Mouse (Mus musculus): ENCODE measurements at regions not wholly inside any gene's neighbourhood (a gene's known extent, or its start where the extent isn't known, plus 50 kb on each side); places are given as distances from the start of the nearest gene placed in this dataset.

- no peak overlapping the region for H3K27ac ChIP-seq
- peak overlapping the region; percentile 19; the same call in 1 of the 2 replicates for H3K4me3 ChIP-seq (replicated peaks)
- H3K27me3 ChIP-seq: peaks cover 4% of the 10 kb centered on the region; the same call in 1 of the 2 replicates
- H3K4me2 ChIP-seq: peak overlapping the region; percentile 55
- no peaks in the 10 kb centered on the region for H3K9me3 ChIP-seq (replicated peaks)
- ATAC-seq (ENCODE audit: low read depth): no peak
- no peak overlapping the region for H3K9ac ChIP-seq
- WGBS (ENCODE audit: insufficient replicate concordance): 12% methylated on average over 13 of the region's 13 CpGs
- no peaks in the 10 kb centered on the region for H3K36me3 ChIP-seq
- no peaks in the 10 kb centered on the region for H3K4me1 ChIP-seq (replicated peaks)
- no peak for DNase-seq
These were observed 2512.8 kb upstream of the 5930422O12Rik start for GRCm38 (mm10) chr8:30915601-30916171.

- no peak overlapping the region for H3K27ac ChIP-seq
- 6% methylated on average over 12 of the region's 12 CpGs for WGBS (ENCODE audit: insufficient replicate concordance)
- no peak for DNase-seq
These were observed 2512.2 kb upstream of the 5930422O12Rik start for GRCm38 (mm10) chr8:30916184-30916751.

GRCm38 (mm10) chr8:30921451-30921850 lies 2507.1 kb upstream of the 5930422O12Rik start:
- Histone ChIP-seq H3K9ac (no peak overlapping the region), H3K27me3 (no peaks in the 10 kb centered on the region), H3K27ac (no peak overlapping the region), H3K9me3 (replicated peaks) (no peaks in the 10 kb centered on the region), H3K4me1 (replicated peaks) (no peaks in the 10 kb centered on the region), H3K4me3 (replicated peaks) (no peak overlapping the region), H3K36me3 (no peaks in the 10 kb centered on the region), H3K4me2 (no peak overlapping the region)
- ATAC-seq (ENCODE audit: low read depth) (no peak), DNase-seq (no peak)
- WGBS (ENCODE audit: insufficient replicate concordance): 79% methylated on average over 12 of the region's 12 CpGs

More at GRCm38 (mm10) chr8:30916184-30916751, 2512.2 kb upstream of the 5930422O12Rik start:
- ATAC-seq (ENCODE audit: low read depth): no peak
- H3K27me3 ChIP-seq: peaks cover 4% of the 10 kb centered on the region; the same call in 1 of the 2 replicates
- no peaks in the 10 kb centered on the region for H3K36me3 ChIP-seq
- no peak overlapping the region for H3K9ac ChIP-seq
- H3K4me1 ChIP-seq (replicated peaks): no peaks in the 10 kb centered on the region
- peak overlapping the region; percentile 19; the same call in 1 of the 2 replicates for H3K4me3 ChIP-seq (replicated peaks)
- H3K9me3 ChIP-seq (replicated peaks): no peaks in the 10 kb centered on the region
- peak overlapping the region; percentile 55 for H3K4me2 ChIP-seq

- no peak for ATAC-seq (ENCODE audit: low read depth)
- Histone ChIP-seq H3K9me3 (replicated peaks) (no peaks in the 10 kb centered on the region), H3K4me3 (replicated peaks) (no peak overlapping the region), H3K27ac (no peak overlapping the region), H3K4me1 (replicated peaks) (no peaks in the 10 kb centered on the region), H3K27me3 (no peaks in the 10 kb centered on the region), H3K9ac (no peak overlapping the region), H3K4me2 (no peak overlapping the region), H3K36me3 (no peaks in the 10 kb centered on the region)
- DNase-seq: no peak
- WGBS (ENCODE audit: insufficient replicate concordance): 34% methylated on average over 18 of the region's 18 CpGs
These were observed 2505.0 kb upstream of the 5930422O12Rik start for GRCm38 (mm10) chr8:30923301-30924159.

- ATAC-seq (ENCODE audit: low read depth): no peak
- WGBS (ENCODE audit: insufficient replicate concordance): 34% methylated on average over 5 of the region's 5 CpGs
- no peak for DNase-seq
- H3K4me2 ChIP-seq: no peak overlapping the region
- no peak overlapping the region for H3K9ac ChIP-seq
- no peaks in the 10 kb centered on the region for H3K27me3 ChIP-seq
- no peaks in the 10 kb centered on the region; the same call in 1 of the 2 replicates for H3K9me3 ChIP-seq (replicated peaks)
- no peaks in the 10 kb centered on the region for H3K36me3 ChIP-seq
- no peak overlapping the region for H3K27ac ChIP-seq
- no peaks in the 10 kb centered on the region for H3K4me1 ChIP-seq (replicated peaks)
- no peak overlapping the region for H3K4me3 ChIP-seq (replicated peaks)
These were observed 2504.4 kb upstream of the 5930422O12Rik start for GRCm38 (mm10) chr8:30924160-30924534.

GRCm38 (mm10) chr8:30924656-30925055 lies 2503.9 kb upstream of the 5930422O12Rik start:
- no peak overlapping the region for H3K9ac ChIP-seq
- ATAC-seq (ENCODE audit: low read depth) (no peak), DNase-seq (no peak)
- H3K36me3 ChIP-seq: no peaks in the 10 kb centered on the region
- 50% methylated on average over 6 of the region's 6 CpGs for WGBS (ENCODE audit: insufficient replicate concordance)
- H3K27me3 ChIP-seq: no peaks in the 10 kb centered on the region
- no peak overlapping the region for H3K4me3 ChIP-seq (replicated peaks)
- H3K4me1 ChIP-seq (replicated peaks): no peaks in the 10 kb centered on the region
- no peaks in the 10 kb centered on the region; the same call in 1 of the 2 replicates for H3K9me3 ChIP-seq (replicated peaks)
- no peak overlapping the region for H3K27ac ChIP-seq
- no peak overlapping the region for H3K4me2 ChIP-seq

- Histone ChIP-seq H3K4me3 (replicated peaks) (no peak overlapping the region), H3K27me3 (no peaks in the 10 kb centered on the region), H3K27ac (no peak overlapping the region), H3K9ac (no peak overlapping the region), H3K9me3 (replicated peaks) (0 out of 2 replicates have a peak, but pooled peaks cover 2% of the 10 kb centered on the region), H3K36me3 (no peaks in the 10 kb centered on the region), H3K4me1 (replicated peaks) (no peaks in the 10 kb centered on the region), H3K4me2 (no peak overlapping the region)
- 54% methylated on average over 4 of the region's 4 CpGs for WGBS (ENCODE audit: insufficient replicate concordance)
- DNase-seq: no peak
- ATAC-seq (ENCODE audit: low read depth): no peak
These were observed 2490.9 kb upstream of the 5930422O12Rik start for GRCm38 (mm10) chr8:30937449-30938075.

- DNase-seq (no peak), ATAC-seq (ENCODE audit: low read depth) (no peak)
- Histone ChIP-seq H3K9me3 (replicated peaks) (0 out of 2 replicates have a peak, but pooled peaks cover 2% of the 10 kb centered on the region), H3K27me3 (no peaks in the 10 kb centered on the region), H3K36me3 (no peaks in the 10 kb centered on the region), H3K27ac (no peak overlapping the region), H3K4me2 (no peak overlapping the region), H3K9ac (no peak overlapping the region), H3K4me3 (replicated peaks) (no peak overlapping the region), H3K4me1 (replicated peaks) (no peaks in the 10 kb centered on the region)
- 39% methylated on average over 4 of the region's 4 CpGs for WGBS (ENCODE audit: insufficient replicate concordance)
These were observed 2487.6 kb upstream of the 5930422O12Rik start for GRCm38 (mm10) chr8:30940901-30941300.

GRCm38 (mm10) chr8:30941511-30942175 lies 2486.9 kb upstream of the 5930422O12Rik start:
- Histone ChIP-seq H3K27me3 (no peaks in the 10 kb centered on the region), H3K9me3 (replicated peaks) (0 out of 2 replicates have a peak, but pooled peaks cover 2% of the 10 kb centered on the region), H3K4me1 (replicated peaks) (no peaks in the 10 kb centered on the region), H3K27ac (no peak overlapping the region), H3K4me3 (replicated peaks) (no peak overlapping the region), H3K9ac (no peak overlapping the region), H3K36me3 (no peaks in the 10 kb centered on the region), H3K4me2 (no peak overlapping the region)
- ATAC-seq (ENCODE audit: low read depth) (no peak), DNase-seq (no peak)
- WGBS (ENCODE audit: insufficient replicate concordance): 66% methylated on average over 11 of the region's 11 CpGs

- ATAC-seq (ENCODE audit: low read depth) (no peak), DNase-seq (no peak)
- Histone ChIP-seq H3K4me1 (replicated peaks) (no peaks in the 10 kb centered on the region), H3K27me3 (no peaks in the 10 kb centered on the region), H3K4me2 (no peak overlapping the region), H3K36me3 (no peaks in the 10 kb centered on the region), H3K4me3 (replicated peaks) (no peak overlapping the region), H3K9ac (no peak overlapping the region), H3K9me3 (replicated peaks) (no peaks in the 10 kb centered on the region), H3K27ac (no peak overlapping the region)
- WGBS (ENCODE audit: insufficient replicate concordance): 53% methylated on average over 10 of the region's 10 CpGs
These were observed 2482.1 kb upstream of the 5930422O12Rik start for GRCm38 (mm10) chr8:30946154-30947065.

All from liver, embryonic 13.5 days (tissue).